Mouse (Mus musculus) hindbrain, embryonic 16.5 days (tissue): ENCODE data around the gene Vrk3. TPM values are rescaled to one million over a fixed set of nuclear protein-coding genes. Genes with fewer than 3 reads are reported as not detected.

Source experiments
- ATAC-seq: fragments of 200-750 bp; cut with Nextera tagmentation; 2 replicates; pipeline ENCODE4 v1.8.0; 2017; ENCODE audit warnings: moderate TSS enrichment, moderate library complexity
- H3K27ac ChIP-seq: fragments of 300-500 bp; sonication (generic); 2 replicates; pipeline ENCODE4 v1.5.1; 2014; ENCODE audit warnings: low read depth, mild to moderate bottlenecking, control low read depth, low read length, moderate library complexity
- H3K27me3 ChIP-seq: fragments of 300-500 bp; sonication (generic); replicated peaks from 2 replicates; pipeline ENCODE4 v1.6.1; 2014; ENCODE audit warnings: low read length; ENCODE audit not compliant: control insufficient read depth, insufficient read depth
- H3K36me3 ChIP-seq: fragments of 300-500 bp; sonication (generic); 2 replicates; pipeline ENCODE4 v1.6.1; 2014; ENCODE audit warnings: mild to moderate bottlenecking, low read length, moderate library complexity, mixed read lengths; ENCODE audit not compliant: control insufficient read depth, insufficient read depth
- H3K4me1 ChIP-seq: fragments of 300-500 bp; sonication (generic); 2 replicates; pipeline ENCODE4 v1.6.1; 2014; ENCODE audit warnings: low read depth, low read length; ENCODE audit not compliant: control insufficient read depth, insufficient read depth
- H3K4me2 ChIP-seq: fragments of 300-500 bp; sonication (generic); 2 replicates; pipeline ENCODE4 v1.6.1; 2014; ENCODE audit warnings: mild to moderate bottlenecking, low read length, control low read depth, moderate library complexity
- H3K4me3 ChIP-seq: fragments of 300-500 bp; sonication (generic); 2 replicates; pipeline ENCODE4 v1.5.1; 2014; ENCODE audit warnings: mild to moderate bottlenecking, low read length, control low read depth, moderate library complexity
- H3K9ac ChIP-seq: fragments of 300-500 bp; sonication (generic); 2 replicates; pipeline ENCODE4 v1.6.1; 2014; ENCODE audit warnings: low read depth, mild to moderate bottlenecking, control low read depth, low read length, moderate library complexity
- H3K9me3 ChIP-seq: fragments of 300-500 bp; sonication (generic); 2 replicates; pipeline ENCODE4 v1.6.1; 2014; ENCODE audit warnings: mild to moderate bottlenecking, low read length, moderate library complexity; ENCODE audit not compliant: control insufficient read depth
- WGBS: fragments of 180-500 bp; shearing (Covaris S2); extraction: QIAGEN DNeasy Blood & Tissue Kit; methylation state at CpG from one replicate; pipeline ENCODE4 v1.1.7; 2014; 5-methylcytosine and 5-hydroxymethylcytosine counted together
- polyA plus RNA-seq: library from polyadenylated mRNA; unstranded; fragments of >200 nt; fragmentation: Nextera tagmentation; extraction: Ambion mirVana; gene quantifications from 2 replicates; pipeline ENCODE4 v1.2.1, GENCODE M21; 2015

Vrk3 gene
- polyA plus RNA-seq, 1 experiment from 2014 or later = 31.2 TPM

- no peak overlapping the region for H3K4me2 ChIP-seq
- H3K36me3 ChIP-seq = no peaks in the 10 kb centered on the region
- H3K4me1 ChIP-seq = no peaks in the 10 kb centered on the region
- no peak for ATAC-seq
- no peaks in the 10 kb centered on the region for H3K9me3 ChIP-seq
- no peak overlapping the region for H3K27ac ChIP-seq
- no peaks in the 10 kb centered on the region for H3K27me3 ChIP-seq
- WGBS = 86% methylated on average over 5 of the region's 5 CpGs
- no peak overlapping the region for H3K9ac ChIP-seq
- no peak overlapping the region for H3K4me3 ChIP-seq
These were observed 38.3 kb upstream of the Vrk3 start for GRCm38 (mm10) chr7:44709881-44710280.

GRCm38 (mm10) chr7:44722058-44722457, 26.2 kb upstream of the Vrk3 start:
- H3K27me3 ChIP-seq = no peaks in the 10 kb centered on the region
- no peak overlapping the region for H3K4me2 ChIP-seq
- 82% methylated on average over 5 of the region's 5 CpGs for WGBS
- H3K4me3 ChIP-seq = no peak overlapping the region
- no peaks in the 10 kb centered on the region for H3K9me3 ChIP-seq
- H3K9ac ChIP-seq = no peak overlapping the region
- H3K27ac ChIP-seq = no peak overlapping the region
- ATAC-seq = no peak
- no peaks in the 10 kb centered on the region for H3K4me1 ChIP-seq
- no peaks in the 10 kb centered on the region for H3K36me3 ChIP-seq

- Histone ChIP-seq H3K4me3 (no peak overlapping the region), H3K27me3 (no peaks in the 10 kb centered on the region), H3K9me3 (0 out of 2 replicates have a peak, but pooled peaks cover 3% of the 10 kb centered on the region), H3K4me1 (no peaks in the 10 kb centered on the region), H3K36me3 (no peaks in the 10 kb centered on the region), H3K27ac (no peak overlapping the region), H3K9ac (no peak overlapping the region), H3K4me2 (no peak overlapping the region)
- ATAC-seq = no peak
- WGBS = 30% methylated on average over 7 of the region's 7 CpGs
These were observed 23.9 kb upstream of the Vrk3 start for GRCm38 (mm10) chr7:44724316-44724715.

- no peaks in the 10 kb centered on the region for H3K4me1 ChIP-seq
- no peaks in the 10 kb centered on the region for H3K36me3 ChIP-seq
- 0 out of 2 replicates have a peak, but pooled peaks cover 3% of the 10 kb centered on the region for H3K9me3 ChIP-seq
- H3K27ac ChIP-seq = no peak overlapping the region
- ATAC-seq = no peak
- no peak overlapping the region for H3K9ac ChIP-seq
- H3K4me2 ChIP-seq = no peak overlapping the region
- no peaks in the 10 kb centered on the region for H3K27me3 ChIP-seq
- no peak overlapping the region for H3K4me3 ChIP-seq
- WGBS = 74% methylated on average over 6 of the region's 6 CpGs
These were observed 21.9 kb upstream of the Vrk3 start for GRCm38 (mm10) chr7:44726343-44726742.

GRCm38 (mm10) chr7:44727151-44727550, 21.1 kb upstream of the Vrk3 start:
- WGBS = 54% methylated on average over 5 of the region's 5 CpGs

GRCm38 (mm10) chr7:44728082-44728975, 19.9 kb upstream of the Vrk3 start:
- Histone ChIP-seq H3K9ac (no peak overlapping the region), H3K27ac (no peak overlapping the region), H3K4me3 (no peak overlapping the region), H3K4me1 (no peaks in the 10 kb centered on the region), H3K36me3 (0 out of 2 replicates have a peak, but pooled peaks cover 4% of the 10 kb centered on the region), H3K9me3 (0 out of 2 replicates have a peak, but pooled peaks cover 3% of the 10 kb centered on the region), H3K27me3 (no peaks in the 10 kb centered on the region), H3K4me2 (no peak overlapping the region)
- 90% methylated on average over 11 of the region's 11 CpGs for WGBS
- ATAC-seq = no peak

More at GRCm38 (mm10) chr7:44727151-44727550, 21.1 kb upstream of the Vrk3 start:
- Histone ChIP-seq H3K4me3 (no peak overlapping the region), H3K4me1 (no peaks in the 10 kb centered on the region), H3K9ac (no peak overlapping the region), H3K27ac (no peak overlapping the region), H3K36me3 (0 out of 2 replicates have a peak, but pooled peaks cover 1% of the 10 kb centered on the region), H3K4me2 (no peak overlapping the region), H3K27me3 (no peaks in the 10 kb centered on the region), H3K9me3 (0 out of 2 replicates have a peak, but pooled peaks cover 3% of the 10 kb centered on the region)
- no peak for ATAC-seq

- no peak overlapping the region for H3K4me2 ChIP-seq
- no peaks in the 10 kb centered on the region for H3K27me3 ChIP-seq
- no peaks in the 10 kb centered on the region for H3K4me1 ChIP-seq
- no peaks in the 10 kb centered on the region for H3K9me3 ChIP-seq
- ATAC-seq = no peak
- no peak overlapping the region for H3K9ac ChIP-seq
- WGBS = 87% methylated on average over 9 of the region's 9 CpGs
- H3K36me3 ChIP-seq = peaks cover 11% of the 10 kb centered on the region
- H3K4me3 ChIP-seq = no peak overlapping the region
- no peak overlapping the region for H3K27ac ChIP-seq
These were observed 14.5 kb upstream of the Vrk3 start for GRCm38 (mm10) chr7:44733723-44734122.

GRCm38 (mm10) chr7:44741361-44741760, 6.9 kb upstream of the Vrk3 start:
- H3K27ac ChIP-seq = no peak overlapping the region
- H3K9ac ChIP-seq = no peak overlapping the region
- no peak overlapping the region for H3K4me2 ChIP-seq
- WGBS = 85% methylated on average over 8 of the region's 8 CpGs
- no peak for ATAC-seq
- no peaks in the 10 kb centered on the region for H3K27me3 ChIP-seq
- H3K9me3 ChIP-seq = no peaks in the 10 kb centered on the region
- H3K4me3 ChIP-seq = no peak overlapping the region
- H3K36me3 ChIP-seq = no peaks in the 10 kb centered on the region
- H3K4me1 ChIP-seq = no peaks in the 10 kb centered on the region

GRCm38 (mm10) chr7:44744270-44744669, 3.9 kb upstream of the Vrk3 start:
- peak overlapping the region; percentile 89 for H3K4me2 ChIP-seq
- peaks cover 11% of the 10 kb centered on the region for H3K4me1 ChIP-seq
- H3K9ac ChIP-seq = no peak overlapping the region; the same call in 1 of the 2 replicates
- 36% methylated on average over 9 of the region's 9 CpGs for WGBS
- peak overlapping the region; percentile 48 for H3K4me3 ChIP-seq
- H3K9me3 ChIP-seq = no peaks in the 10 kb centered on the region
- no peaks in the 10 kb centered on the region for H3K36me3 ChIP-seq
- H3K27ac ChIP-seq = no peak overlapping the region
- no peak for ATAC-seq
- no peaks in the 10 kb centered on the region for H3K27me3 ChIP-seq
